Mouse (Mus musculus): ENCODE data around the gene Tspo. TPM values are rescaled to one million over a fixed set of nuclear protein-coding genes. Genes with fewer than 3 reads are reported as not detected.
A peak's percentile ranks its signal among the peaks of the same experiment; 100 is the strongest.

Gene Tspo
- polyA plus RNA-seq, 2 experiments from 2014 or later = 372 to 374 TPM

- ATAC-seq = no peak
Measured at GRCm38 (mm10) chr15:83546029-83546428, 17.4 kb upstream of the Tspo start.

GRCm38 (mm10) chr15:83547144-83547543 lies 16.2 kb upstream of the Tspo start:
- no peak for ATAC-seq

- ATAC-seq = no peak
Measured at GRCm38 (mm10) chr15:83550137-83550536, 13.3 kb upstream of the Tspo start.

- peak; percentile 22 for ATAC-seq
Measured at GRCm38 (mm10) chr15:83553831-83554230, 9.6 kb upstream of the Tspo start.

- peak; percentile 87 for ATAC-seq
Measured at GRCm38 (mm10) chr15:83555161-83555974, 8.0 kb upstream of the Tspo start.

GRCm38 (mm10) chr15:83560941-83561477 lies 2.4 kb upstream of the Tspo start:
- ATAC-seq = no peak

GRCm38 (mm10) chr15:83562626-83563270 lies 644 bp upstream of the Tspo start:
- ATAC-seq = peak; percentile 90

- peak; percentile 30 for ATAC-seq
Measured at GRCm38 (mm10) chr15:83563857-83564651, 662 bp downstream of the Tspo start.

- no peak for ATAC-seq
Measured at GRCm38 (mm10) chr15:83565434-83565833, 2.0 kb downstream of the Tspo start.

- ATAC-seq = no peak
Measured at GRCm38 (mm10) chr15:83566006-83566405, 2.6 kb downstream of the Tspo start.

GRCm38 (mm10) chr15:83567728-83568127 lies 4.3 kb downstream of the Tspo start:
- no peak for ATAC-seq

GRCm38 (mm10) chr15:83568544-83568943 lies 5.2 kb downstream of the Tspo start:
- no peak for ATAC-seq

- no peak for ATAC-seq
Measured at GRCm38 (mm10) chr15:83569682-83570081, 6.3 kb downstream of the Tspo start.

- ATAC-seq = no peak
Measured at GRCm38 (mm10) chr15:83570641-83571040, 7.2 kb downstream of the Tspo start.

GRCm38 (mm10) chr15:83571636-83572035 lies 8.2 kb downstream of the Tspo start:
- ATAC-seq = no peak

- no peak for ATAC-seq
Measured at GRCm38 (mm10) chr15:83572132-83572531, 8.7 kb downstream of the Tspo start.

GRCm38 (mm10) chr15:83573606-83574005 lies 10.2 kb downstream of the Tspo start:
- ATAC-seq = no peak

- no peak for ATAC-seq
Measured at GRCm38 (mm10) chr15:83574731-83575351, 11.4 kb downstream of the Tspo start.

GRCm38 (mm10) chr15:83575543-83575942 lies 12.2 kb downstream of the Tspo start:
- ATAC-seq = no peak

GRCm38 (mm10) chr15:83576651-83577050 lies 13.3 kb downstream of the Tspo start:
- no peak for ATAC-seq

GRCm38 (mm10) chr15:83582931-83583330 lies 19.5 kb downstream of the Tspo start:
- ATAC-seq = no peak

- ATAC-seq = no peak
Measured at GRCm38 (mm10) chr15:83583419-83584156, 20.2 kb downstream of the Tspo start.

All from activated CD4-positive, CD25-positive, alpha-beta regulatory T cell, adult 4 months (primary cell).